Mouse (Mus musculus): ENCODE results near the gene Ggt1. TPM values are rescaled to one million over a fixed set of nuclear protein-coding genes. Genes with fewer than 3 reads are reported as not detected.

Gene Ggt1
- total RNA-seq, 2 experiments from 2014 or later: 3.6 to 4.1 TPM

DNA sequence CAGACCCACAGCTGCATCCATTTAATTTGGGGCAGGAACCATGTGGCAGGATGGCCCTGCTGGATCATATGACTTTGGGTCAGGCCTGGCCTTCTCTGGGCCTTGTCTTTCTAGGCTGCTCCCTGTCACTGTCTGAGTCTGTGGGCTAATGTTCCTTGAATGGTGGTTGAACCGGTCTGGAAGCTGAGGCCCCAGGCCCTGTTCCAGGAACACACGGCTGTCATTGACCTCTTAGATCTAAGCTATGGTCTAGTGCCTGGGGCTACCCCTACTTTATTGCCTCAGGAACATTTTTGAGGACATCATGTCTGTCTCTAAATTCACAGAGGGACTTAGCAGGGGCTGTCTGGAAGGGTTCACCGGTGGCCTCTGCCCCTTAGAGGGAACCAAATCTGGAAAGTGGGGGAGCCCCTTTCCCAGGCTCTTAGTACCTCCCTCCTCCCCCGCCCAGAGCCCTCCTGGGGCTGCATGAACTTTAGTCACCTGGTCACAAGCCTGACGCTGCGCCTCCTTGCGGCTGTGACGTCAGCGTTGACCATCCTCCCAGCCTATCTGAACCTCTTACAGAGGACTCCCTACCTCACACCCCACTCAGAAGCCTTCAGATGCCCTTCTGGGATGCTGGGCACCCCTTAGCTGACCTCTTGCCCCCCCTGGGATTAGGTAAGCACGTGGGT, 9.7 kb downstream of the Ggt1 start:
- DNase-seq (ENCODE audit: low spot score in 2 of 2): no peak

DNA sequence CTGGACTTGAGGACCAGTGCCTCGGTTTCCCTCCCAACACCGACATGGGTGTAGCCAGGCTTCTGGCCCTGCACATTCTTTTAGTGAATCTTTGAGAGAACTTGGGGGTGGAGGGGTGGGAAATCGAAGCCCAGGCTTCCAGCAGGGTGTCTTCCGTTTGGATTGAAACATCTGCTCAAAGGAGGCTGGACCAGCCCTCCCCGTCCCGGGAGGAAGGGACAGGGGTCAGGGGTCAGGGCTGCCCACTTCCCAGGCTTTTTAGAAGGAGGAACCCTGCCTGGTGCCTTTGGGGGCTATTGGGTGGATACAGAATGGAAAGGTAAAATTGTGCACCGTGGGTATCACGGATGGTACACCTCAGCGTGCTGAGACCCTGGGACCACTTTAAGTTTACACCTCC, 10.5 kb downstream of the Ggt1 start:
- no peak for DNase-seq (ENCODE audit: low spot score in 2 of 2)

DNA sequence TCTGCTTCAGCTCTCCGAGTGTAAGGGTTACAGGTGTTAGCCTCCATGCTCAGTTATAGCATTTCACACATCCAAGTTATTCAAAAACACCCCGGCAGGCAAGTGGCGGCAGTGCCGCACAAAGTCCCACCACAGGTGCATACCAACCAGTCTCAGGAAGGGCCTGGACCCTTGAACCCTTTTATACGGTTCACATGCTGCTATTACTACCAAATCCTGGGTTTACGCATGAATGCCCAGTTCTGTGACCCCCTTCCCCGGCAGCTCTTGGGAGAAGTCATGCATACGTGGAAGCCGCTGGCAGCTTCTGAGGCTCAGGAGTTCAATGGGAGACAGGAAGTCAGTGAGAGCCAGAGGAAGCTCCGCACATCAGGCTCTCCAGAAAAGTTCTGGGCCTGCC, 11.8 kb downstream of the Ggt1 start:
- DNase-seq (ENCODE audit: low spot score in 2 of 2): no peak

DNA sequence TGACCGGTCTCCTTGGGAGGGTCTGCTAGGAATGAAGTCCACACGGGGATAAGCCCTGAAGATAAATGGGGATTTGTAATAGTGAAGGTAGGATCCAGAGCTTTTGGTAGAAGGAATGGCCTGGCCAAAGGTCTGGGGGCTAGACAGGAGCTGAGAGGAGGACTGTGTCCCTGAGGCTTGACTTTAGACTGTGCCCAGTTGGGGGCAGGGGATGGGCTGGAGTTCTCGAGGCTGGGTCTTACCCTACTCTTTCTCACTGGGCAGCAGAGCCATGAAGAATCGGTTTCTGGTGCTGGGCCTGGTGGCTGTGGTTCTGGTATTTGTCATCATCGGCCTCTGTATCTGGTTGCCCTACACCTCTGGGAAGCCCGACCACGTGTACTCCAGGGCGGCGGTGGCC, 12.6 kb downstream of the Ggt1 start:
- no peak for DNase-seq (ENCODE audit: low spot score in 2 of 2)

DNA sequence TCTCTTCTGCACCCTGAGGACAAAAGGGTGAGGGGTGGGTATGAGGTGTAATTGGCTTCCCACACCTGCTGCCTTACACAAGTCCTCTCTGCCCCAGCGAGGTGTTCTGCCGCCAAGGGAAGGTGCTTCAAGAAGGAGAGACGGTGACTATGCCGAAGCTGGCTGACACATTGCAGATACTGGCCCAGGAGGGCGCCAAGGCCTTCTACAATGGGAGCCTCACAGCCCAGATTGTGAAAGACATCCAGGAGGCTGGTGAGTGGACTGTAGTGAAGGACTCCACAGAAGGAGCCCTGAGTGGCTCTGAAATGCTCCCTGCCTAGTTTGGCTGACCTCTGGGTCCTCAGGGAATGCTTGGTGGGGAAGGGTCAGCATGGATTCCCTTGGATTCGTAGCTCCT, 17.7 kb downstream of the Ggt1 start:
- DNase-seq (ENCODE audit: low spot score in 2 of 2): no peak

DNA sequence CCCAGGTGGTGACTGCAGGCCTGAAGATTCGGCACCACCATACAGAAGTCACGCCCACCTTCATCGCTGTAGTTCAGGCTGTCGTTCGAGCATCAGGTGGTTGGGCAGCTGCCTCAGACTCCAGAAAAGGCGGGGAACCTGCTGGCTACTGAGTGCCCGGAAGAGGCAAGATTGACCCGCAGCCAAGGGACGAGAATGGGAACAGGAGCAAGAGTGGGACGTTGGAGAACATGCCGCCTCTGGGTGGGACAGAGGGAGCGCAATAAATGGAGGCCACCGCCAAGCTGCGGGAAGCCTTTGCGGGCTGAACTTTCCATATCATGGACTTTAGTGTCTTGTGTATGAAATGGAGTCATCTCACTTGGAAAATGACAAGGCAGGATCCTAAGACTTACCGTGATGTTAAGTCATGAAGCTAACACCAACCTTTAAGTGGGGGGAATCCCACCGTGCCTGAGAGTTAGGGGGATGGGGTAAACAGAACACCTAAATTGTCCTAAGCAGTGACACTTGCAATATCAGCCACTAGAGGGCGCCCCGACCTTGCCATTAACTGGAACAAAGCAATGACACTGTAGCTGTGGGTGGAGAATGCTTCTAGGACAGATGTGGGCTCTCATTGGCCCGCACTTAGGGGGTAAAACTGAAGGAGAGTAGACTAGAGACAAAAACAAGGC, 24.6 kb downstream of the Ggt1 start:
- DNase-seq (ENCODE audit: low spot score in 2 of 2): peak; percentile 87 to 93

DNA sequence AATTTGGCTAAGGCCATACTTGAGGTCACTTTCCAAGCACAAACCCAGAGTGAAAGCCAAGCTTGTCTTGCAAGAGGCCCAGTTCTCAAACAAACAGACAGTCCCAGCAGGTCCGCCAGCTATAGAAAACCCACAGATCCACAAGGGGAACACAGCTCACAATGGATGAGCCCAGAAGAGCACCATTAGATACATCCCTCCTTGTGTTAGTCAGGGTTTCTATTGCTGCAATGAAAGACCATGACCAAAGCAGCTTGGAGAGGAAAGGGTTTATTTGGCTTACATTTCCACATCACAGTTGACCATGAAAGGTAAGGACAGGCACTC, 25.1 kb downstream of the Ggt1 start:
- DNase-seq (ENCODE audit: low spot score in 2 of 2): no peak

DNA sequence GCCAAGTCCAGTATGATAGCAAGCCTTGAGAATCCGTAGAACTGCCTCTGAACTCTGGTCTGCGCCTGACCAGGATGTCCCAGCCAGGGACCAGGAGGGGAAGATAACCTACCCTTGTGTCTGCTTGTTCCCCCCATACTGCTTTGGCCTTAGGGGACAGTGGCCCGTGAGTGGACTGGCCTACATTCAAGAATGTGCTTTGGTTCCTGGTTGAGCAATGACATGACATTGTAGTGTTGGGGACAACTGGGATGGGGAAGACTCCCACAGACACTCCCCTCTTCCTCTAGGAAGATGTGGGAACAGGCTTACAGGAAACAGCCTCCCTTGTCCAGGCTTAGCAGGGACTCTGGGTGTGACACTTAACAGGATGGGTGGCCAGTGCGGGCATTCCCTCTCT, 26.4 kb downstream of the Ggt1 start:
- DNase-seq (ENCODE audit: low spot score in 2 of 2): no peak

DNA sequence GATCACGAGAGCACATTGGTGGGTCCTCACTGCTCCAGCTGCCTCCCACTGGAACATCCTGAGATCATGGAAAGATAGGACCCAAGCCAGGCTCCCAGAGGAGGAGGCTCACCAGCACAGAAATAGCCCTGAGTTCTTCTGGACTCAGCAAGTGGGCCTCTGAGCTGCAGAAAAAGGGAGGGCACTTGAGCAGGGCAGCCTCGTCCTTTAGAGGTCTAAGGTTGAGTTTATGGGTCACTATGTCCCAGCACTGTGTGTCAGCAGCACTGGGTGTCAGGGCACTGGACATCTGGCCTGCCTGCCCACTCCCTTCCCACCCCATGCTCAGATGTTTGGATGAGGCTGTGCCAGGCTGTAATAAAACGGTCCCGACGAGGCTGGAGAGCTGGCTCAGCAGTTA, 26.9 kb downstream of the Ggt1 start:
- no peak for DNase-seq (ENCODE audit: low spot score in 2 of 2)

DNA sequence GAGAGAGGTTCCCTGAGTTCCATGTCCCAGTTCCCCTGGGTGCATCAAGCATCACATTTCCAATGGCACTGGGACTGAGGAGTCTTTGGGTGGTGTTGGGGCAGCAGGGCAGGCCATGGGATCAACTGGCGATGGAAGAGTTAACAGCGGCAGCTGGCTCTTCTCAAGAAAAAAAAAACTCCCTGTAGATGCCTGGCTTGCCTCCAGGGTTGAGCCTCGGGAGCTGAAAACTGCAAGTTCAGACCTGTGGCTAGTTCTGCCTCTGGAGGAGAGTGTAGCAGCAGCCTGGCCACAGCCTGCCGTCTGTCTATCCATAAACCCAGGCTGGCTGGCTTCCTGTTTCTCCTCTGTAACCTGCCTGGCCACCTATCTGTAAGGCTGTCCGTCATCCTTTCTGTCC, 27.7 kb downstream of the Ggt1 start, which contains the start of gene Ggt5:
Gene Ggt5 (plus strand): TSS at position 212 of the 400 bp plus-strand sequence.
- no peak for DNase-seq (ENCODE audit: low spot score in 2 of 2)

DNA sequence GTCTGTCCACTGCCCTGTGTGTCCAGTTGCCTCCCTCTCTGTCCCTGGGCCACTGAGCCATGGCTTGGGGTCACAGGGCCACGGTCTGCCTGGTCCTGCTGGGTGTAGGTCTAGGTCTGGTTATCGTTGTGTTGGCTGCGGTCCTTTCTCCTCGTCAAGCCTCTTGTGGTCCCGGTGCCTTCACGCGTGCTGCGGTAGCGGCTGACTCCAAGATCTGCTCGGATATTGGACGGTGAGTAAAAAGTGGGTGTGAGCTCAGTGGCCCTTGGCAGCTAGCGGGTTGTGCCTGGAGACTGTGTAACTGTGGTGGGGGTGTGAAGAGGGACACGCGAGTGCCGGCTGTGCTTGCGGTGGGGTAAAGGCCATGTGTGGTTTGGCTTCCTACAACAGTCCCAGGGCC, 28.2 kb downstream of the Ggt1 start:
- no peak for DNase-seq (ENCODE audit: low spot score in 2 of 2)

DNA sequence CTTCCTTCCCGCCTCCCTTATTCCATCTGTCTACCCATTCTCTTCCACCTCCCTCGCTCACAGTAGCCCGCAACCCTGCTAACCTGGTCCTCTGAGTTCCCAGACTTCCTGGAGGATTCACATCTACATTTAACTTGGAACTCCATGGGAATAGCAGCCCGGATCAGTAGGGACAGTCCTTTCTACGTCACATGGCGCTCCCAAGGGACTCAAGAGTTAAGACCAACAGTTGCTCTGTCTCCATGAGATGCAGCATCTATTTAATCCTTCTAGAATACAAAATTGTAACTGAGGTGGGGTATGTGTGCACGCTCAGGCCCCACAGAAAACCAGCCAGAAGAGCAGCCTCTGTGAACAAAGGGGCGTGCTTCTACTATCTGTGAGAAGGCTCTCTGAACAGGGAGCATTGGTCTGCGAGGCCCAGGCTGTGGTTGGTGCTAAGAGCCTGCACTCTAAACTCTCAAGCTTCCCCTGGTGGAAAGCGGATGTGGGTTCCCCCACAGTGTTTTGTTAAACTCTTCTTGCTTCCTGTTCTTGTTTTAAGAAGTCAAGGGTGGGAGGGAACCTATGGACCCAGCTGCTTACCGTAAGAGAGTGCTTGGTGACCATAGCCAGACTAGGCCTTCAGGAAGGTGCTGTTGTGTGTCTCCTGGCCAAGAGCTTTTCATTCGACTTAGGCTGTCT, 29.9 kb downstream of the Ggt1 start:
- no peak for DNase-seq (ENCODE audit: low spot score in 2 of 2)

DNA sequence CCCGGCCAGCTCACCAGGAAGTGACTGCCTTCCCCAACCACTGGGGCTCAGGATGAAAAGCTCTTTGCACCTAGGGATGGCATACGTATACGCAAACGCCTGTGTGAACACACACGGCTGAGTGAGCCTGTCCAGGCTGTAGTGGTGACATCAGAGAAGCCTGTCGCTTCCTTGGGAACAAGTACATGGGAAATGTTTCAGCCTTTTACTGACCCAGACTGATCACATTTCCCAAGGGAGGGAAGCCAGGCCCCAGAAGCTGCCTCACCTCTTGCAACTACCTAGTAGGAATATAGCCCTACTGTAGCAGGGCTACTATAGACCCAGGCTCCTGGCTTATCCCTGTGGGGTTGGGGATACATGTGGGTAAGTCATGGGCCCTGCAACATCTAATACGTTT, 31.2 kb downstream of the Ggt1 start:
- DNase-seq (ENCODE audit: low spot score in 2 of 2): no peak

DNA sequence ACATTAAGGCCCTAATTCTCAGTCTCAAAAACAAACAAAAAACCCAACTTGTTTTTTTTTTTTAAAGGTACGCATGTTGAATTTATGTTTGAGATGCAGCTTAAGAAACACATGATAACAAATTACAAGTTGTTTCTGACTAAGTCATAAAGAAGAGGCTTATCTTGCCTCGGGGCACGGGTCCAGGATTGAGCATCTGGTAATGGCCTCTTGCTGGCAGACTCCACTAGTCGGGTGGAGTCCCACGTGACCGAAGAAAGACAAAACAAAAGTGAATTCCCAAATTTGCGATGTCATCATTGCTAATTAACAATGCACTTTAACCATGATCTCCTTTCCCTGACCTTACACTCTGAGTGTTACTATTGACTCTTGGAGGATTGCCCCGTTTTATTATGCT, 34.6 kb downstream of the Ggt1 start:
- no peak for DNase-seq (ENCODE audit: low spot score in 2 of 2)

DNA sequence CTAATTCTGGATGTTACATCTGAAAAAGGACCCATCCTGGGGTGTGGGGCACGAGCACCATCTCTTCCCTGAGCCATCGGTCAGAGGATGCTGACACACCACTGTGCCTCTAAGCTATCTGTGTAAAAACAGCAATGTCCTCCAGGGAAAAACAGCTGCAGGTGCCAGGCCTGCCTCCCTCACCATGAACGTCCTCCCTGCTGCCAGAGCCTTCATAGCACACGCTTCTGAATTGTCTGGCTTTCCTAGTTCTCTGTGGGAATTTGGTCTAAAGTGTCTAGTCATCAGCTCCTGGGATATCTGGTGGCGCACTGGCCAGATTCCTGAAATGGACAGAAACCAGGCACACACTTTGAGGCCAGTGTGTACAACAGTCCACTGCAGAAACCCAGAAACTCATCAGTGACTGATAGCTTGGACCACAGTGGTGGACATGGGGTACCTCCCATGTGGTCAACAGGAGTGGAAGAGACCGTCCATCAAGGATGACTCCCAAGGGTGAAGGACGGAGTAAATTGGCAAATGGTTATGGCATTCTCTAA, 38.9 kb downstream of the Ggt1 start:
- DNase-seq (ENCODE audit: low spot score in 2 of 2): no peak

DNA sequence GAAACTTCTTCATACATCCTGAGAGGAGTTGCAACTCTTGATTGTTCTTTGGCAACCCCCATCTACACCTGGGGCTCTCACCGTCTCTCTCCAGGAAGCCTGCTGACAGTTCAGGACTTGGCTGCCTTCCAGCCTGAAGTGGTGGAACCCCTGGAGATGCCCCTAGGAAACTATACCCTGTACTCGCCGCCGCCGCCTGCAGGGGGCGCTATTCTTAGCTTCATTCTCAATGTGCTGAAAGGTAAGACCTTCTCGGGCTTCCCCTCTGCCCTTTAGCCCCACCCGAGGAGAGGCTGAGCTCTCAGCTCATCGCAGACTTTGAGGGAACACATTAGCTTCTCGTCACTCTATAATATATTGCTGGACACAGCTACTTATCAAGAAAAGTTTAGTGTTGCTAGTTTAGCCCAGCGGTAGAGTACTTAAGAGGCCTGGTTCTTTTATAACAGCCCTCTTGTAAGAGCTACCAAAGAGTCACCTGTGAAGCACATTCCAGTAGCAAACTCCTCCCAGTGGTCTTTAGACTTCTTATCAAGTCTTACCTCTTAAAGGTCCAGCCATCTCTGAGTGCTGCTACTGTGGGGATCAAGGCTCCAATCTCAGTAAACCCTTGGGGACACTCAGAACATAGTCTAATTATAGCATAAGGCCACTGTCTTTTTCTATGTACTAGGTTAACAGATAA, 43.9 kb downstream of the Ggt1 start:
- DNase-seq (ENCODE audit: low spot score in 2 of 2): no peak

DNA sequence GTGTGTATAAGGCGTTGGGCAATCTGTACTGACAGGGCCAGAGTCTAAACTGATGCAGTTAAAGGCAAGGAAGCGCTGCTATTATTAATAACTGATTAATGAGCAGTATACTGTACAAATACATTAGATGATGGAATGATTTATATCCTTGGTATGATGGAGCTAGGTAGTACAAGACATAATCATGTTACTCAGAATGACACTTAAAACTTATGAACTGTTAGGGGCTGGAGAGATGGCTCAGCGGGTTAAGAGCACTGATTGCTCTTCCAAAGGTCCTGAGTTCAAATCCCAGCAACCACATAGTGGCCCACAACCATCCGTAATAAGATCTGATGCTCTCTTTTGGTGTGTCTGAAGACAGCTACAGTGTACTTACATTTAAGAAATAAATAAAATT, 45.8 kb downstream of the Ggt1 start:
- no peak for DNase-seq (ENCODE audit: low spot score in 2 of 2)

DNA sequence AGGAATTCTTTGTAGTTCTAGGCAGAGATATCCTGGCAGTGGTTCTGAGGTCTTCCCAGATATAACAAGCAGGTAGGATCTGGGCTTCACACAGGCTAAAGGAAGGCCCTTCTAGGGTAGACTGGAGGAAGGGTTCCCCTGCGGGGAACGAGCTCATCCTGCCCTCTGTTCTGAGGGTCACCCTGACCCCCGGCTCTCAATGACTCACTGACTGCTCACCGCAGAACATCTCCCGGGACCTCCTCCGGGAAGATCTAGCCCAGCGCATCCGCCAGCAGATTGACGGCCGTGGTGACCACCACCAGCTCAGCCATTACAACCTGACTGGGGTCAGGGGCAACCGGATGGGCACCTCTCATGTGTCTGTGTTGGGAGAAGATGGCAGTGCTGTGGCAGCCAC, 47.6 kb downstream of the Ggt1 start:
- no peak for DNase-seq (ENCODE audit: low spot score in 2 of 2)

DNA sequence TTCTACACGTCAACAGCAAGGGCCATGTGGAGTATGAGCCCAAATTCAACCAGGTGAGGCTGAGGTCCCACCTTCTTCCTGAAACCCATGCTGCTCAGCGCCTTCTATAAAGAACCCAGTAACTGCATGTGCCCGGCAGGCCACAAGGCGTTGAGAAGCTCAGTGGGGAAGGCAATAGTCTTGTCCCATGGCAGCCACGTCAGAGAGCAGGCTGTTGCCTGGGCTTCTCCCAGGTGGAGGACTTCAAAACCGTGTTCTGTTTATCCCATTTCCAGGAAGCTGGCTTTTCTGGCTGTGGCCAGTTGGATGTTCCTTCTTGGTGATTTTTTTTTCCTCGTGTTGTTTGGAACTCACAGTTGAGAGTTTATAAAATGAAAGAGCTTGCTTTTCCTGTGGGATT, 49.1 kb downstream of the Ggt1 start:
- no peak for DNase-seq (ENCODE audit: low spot score in 2 of 2)

DNA sequence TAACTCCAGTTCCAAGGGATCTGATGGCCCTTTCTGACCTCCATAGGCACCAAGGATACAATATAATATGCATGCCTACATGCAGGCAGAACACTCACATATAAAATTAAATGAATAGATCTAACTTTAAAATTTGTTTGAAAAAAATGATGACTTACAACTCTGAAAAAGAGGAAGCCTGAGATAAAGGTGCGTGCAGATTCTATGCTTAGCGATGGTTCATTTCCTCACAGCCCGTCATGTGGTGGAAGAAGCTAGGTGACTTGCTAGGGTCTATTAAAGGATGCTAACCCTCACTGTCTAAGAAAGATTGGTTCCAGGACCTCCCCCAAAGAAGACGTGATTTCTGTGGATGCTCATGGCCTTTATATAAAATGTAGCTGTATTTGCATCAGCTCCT, 54.6 kb downstream of the Ggt1 start:
- no peak for DNase-seq (ENCODE audit: low spot score in 2 of 2)

DNA sequence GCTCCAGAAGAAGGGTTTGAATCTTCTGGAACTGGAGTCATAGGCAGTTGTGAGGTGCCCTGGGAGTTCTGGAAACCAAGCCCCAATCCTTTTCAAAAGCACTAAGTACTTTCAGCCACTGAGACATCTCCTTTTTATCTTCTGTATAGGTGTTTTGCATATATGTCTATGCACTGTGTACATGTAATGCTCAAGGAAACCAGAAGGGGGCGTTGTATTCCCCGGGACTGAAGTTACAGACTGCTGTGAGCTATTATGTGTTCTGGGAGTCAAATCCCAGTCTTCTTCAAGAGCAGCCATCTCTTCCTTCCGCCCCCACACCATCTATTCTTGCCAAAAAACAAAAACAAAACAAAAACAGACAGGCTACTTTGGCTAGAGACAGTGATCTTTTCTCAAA, 59.4 kb downstream of the Ggt1 start:
- DNase-seq (ENCODE audit: low spot score in 2 of 2): no peak

DNA sequence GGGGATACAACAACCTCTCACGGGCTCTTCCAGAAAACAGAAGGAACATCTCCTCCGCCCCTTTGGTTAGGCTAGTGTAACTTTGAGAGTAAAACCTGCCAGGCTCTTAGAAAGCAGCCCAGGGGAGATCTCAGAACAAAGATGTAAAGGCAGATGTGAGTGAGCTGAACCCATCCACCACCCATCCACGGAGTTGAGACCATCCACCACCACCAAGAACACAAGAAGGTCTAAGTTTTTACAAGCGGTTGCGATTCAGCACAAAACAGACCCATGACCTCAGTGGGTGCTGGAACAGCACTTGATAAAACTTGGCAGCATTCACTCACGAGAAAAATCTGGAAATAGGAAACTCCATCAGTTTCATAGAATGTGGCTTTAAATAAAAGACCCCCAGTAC, 64.5 kb downstream of the Ggt1 start:
- DNase-seq (ENCODE audit: low spot score in 2 of 2): no peak
